Mouse (Mus musculus) cerebellum, postnatal 4 days (tissue): ENCODE measurements around the gene Gm38393.

Experiments used
- DNase-seq, 2 experiments: peaks; one replicate each; pipeline ENCODE4 v3.0.0; 2022; ENCODE audit warnings: low spot score in 2 of 2, mixed read lengths in 1 of 2

Gene Gm38393

GRCm38 (mm10) chr7:60004606-60005330 lies at the start of gene Gm38393, which contains the start of gene Snurf:
Gm38393 (minus strand) TSS chr7:60005064.
Snurf (minus strand) TSS chr7:60005049.
- peak; percentile 64 to 71 for DNase-seq

GRCm38 (mm10) chr7:60047481-60048201 lies 42.8 kb upstream of the Gm38393 start:
- DNase-seq: peak in 1 of 2 experiments; percentile 33

DNA sequence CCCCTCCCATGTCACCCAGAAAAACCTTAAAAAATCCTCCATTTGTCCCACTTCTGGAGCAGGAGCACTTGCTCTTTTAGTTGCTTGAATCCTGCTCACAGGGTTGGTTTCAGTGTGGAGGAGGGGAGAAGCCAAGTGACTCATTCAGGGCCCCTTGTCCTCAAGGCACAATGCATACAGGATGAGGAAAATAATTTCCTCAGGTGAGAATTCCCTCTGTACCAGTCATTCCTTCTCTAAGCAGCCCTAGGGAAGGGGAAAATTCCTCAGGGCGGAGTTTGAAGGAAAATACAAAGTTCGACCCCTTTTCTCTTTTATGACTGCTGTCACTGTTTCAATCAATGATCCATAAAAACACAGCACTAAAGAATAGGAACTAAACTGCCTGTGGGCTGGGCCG lies 8.3 kb upstream of the Gm38393 start:
- no peak for DNase-seq

DNA sequence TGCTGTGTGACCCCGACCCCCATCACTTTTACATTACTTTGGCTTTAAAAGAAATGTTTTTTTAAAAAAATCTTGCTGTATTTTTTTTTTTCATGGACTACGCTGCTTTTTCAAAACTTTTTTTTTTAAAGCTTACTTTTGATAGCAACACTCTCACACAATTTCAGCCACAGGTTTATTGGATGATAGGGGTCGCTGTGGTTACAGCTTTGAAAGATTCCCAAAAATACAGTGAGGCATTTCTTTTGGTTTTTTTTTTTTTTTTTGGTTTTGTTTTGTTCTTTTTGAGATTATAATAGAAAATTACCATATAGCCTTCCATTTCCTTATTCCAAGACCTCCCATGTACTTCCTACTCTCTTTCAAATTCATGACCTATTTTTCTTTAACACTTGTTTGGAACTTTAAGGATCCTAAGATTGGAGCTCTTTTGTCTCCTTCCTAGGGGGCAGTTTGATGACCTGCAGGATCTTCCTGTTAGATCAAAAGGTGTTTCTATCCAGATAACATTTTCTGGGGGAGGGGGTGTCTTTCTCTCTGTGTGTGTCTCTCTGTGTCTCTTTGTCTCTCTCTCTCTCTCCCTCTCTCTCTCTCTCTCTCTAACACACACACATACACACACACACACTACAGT lies 3.0 kb upstream of the Gm38393 start:
- no peak for DNase-seq

DNA sequence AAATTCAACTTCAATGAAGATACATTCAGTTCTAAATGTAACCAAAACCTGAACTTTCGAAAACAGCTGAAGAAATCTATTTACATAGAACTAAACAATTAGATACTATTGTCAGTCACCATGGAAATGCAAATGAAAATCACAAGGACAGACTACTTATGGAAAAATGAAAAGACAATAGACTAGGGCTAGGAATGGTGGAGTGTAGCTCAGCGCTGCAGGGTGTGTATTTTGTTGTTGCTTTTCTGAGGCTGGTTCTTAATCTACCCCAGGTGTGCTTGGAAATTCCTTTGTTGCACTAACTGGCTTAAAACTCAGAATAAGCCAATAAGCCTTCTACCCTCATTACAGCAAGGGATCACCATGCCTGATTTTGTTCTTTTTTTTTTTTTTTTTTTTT lies 1.4 kb upstream of the Gm38393 start:
- no peak for DNase-seq

DNA sequence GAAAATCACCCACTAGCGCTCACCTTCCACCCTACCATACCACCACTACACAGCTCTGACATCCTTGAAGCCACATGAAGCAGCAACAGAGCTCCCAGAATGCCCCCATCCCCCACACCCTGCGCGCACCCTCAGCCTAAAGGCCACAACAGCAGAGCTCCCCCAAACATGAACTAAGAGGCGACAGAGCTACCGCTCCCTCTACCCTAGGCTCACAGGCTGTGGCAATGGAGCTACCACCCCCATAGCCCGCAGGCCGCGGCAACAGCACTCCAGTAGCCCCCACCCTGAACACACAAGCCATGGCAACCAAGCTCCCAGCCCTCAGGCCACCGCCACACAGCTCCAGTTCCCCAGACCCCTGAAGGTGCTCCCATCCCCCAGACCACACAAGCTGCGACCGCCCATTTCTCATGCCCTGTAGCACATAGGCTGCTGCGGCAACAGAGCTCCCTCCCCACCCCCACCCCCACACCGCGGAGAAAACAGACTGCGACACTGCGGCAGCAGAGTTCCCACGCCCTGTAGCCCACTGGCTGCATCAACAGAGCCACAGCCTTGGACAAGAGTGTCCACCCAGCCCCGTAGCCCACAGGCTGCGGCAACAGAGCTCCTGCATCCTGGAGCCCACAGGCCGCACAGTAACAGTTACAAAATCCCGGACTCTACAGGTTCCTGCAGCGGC lies 801 bp downstream of the Gm38393 start:
- peak; percentile 19 to 50 for DNase-seq

- DNase-seq: peak in 1 of 2 experiments; percentile 28
These were observed 1.6 kb downstream of the Gm38393 start for GRCm38 (mm10) chr7:60003006-60003865.

DNA sequence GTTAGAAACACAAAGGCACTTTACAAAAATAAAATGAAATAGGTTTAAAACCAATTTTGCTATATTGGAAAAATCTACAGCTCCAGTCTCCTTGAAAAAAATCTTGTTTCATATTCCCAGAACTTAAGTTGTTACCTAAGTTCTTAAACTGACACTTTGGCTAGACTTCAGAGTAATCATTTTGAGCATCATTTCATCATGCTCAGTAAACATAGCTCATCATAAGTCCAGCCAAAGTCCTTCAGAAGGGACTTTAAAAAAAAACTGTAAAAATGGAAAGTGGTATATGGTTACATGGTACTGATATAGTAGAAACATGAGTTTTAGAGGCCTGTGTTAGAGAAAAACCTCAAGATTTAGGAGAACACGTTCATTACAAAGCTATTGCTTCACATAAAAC lies 26.2 kb downstream of the Gm38393 start:
- no peak for DNase-seq
